Mouse (Mus musculus): ENCODE results near the gene Vps37b. TPM values are rescaled to one million over a fixed set of nuclear protein-coding genes. Genes with fewer than 3 reads are reported as not detected.
A peak's percentile ranks its signal among the peaks of the same experiment; 100 is the strongest.

Vps37b gene
- total RNA-seq (2014; rRNA removed) (52.3 and 75.5 TPM in 2 replicates), polyA plus RNA-seq (2015; fragmentation: Nextera tagmentation; extraction: Ambion mirVana) (54.3 and 56.2 TPM in 2 replicates)

GRCm38 (mm10) chr5:124032001-124032508, at the start of gene Vps37b:
Gene Vps37b (minus strand): TSS chr5:124032270.
- peak within 1 kb of the TSS; percentile 83 for H3K4me2 ChIP-seq (ENCODE audit: low read depth, low read length, poor library complexity, severe bottlenecking)
- peak within 1 kb of the TSS; percentile 93 for H3K9ac ChIP-seq (replicated peaks; ENCODE audit: low read length, poor library complexity, severe bottlenecking)
- no peaks in the 10 kb centered on the region for H3K9me3 ChIP-seq (ENCODE audit: low read length)
- no peaks in the 10 kb centered on the region for H3K36me3 ChIP-seq (ENCODE audit: insufficient read depth, low read length)
- no peak for TF ChIP-seq CTCF (IDR thresholded peaks at IDR 0.05)
- peaks cover 5% of the 10 kb centered on the region for H3K4me1 ChIP-seq (ENCODE audit: insufficient read depth, low read length)
- WGBS: under 1% methylated on average over 52 of the region's 52 CpGs
- peak within 1 kb of the TSS; percentile 90 for H3K4me3 ChIP-seq (ENCODE audit: low read depth, low read length)
- no peaks in the 10 kb centered on the region for H3K27me3 ChIP-seq (ENCODE audit: insufficient read depth, low read length)
- ATAC-seq (ENCODE audit: low FRiP score) (peak; percentile 88), DNase-seq (ENCODE audit: low spot score) (peak; percentile 92)
- H3K27ac ChIP-seq (ENCODE audit: low read depth, low read length): peak within 1 kb of the TSS; percentile 91

GRCm38 (mm10) chr5:124079880-124080279, 47.8 kb upstream of the Vps37b start:
- DNase-seq (ENCODE audit: low spot score) (no peak), ATAC-seq (ENCODE audit: low FRiP score) (no peak)
- 92% methylated on average over 17 of the region's 17 CpGs for WGBS
- Histone ChIP-seq H3K27ac (ENCODE audit: low read depth, low read length) (no peak overlapping the region), H3K4me1 (ENCODE audit: insufficient read depth, low read length) (no peaks in the 10 kb centered on the region), H3K36me3 (ENCODE audit: insufficient read depth, low read length) (peaks cover 29% of the 10 kb centered on the region), H3K4me2 (ENCODE audit: low read depth, low read length, poor library complexity, severe bottlenecking) (no peak overlapping the region), H3K4me3 (ENCODE audit: low read depth, low read length) (no peak overlapping the region), H3K27me3 (ENCODE audit: insufficient read depth, low read length) (no peaks in the 10 kb centered on the region), H3K9ac (replicated peaks; ENCODE audit: low read length, poor library complexity, severe bottlenecking) (no peak overlapping the region), H3K9me3 (ENCODE audit: low read length) (no peaks in the 10 kb centered on the region)
- no peak for TF ChIP-seq CTCF (IDR thresholded peaks at IDR 0.05)

- DNase-seq (ENCODE audit: low spot score): peak; percentile 96
- no peaks in the 10 kb centered on the region for H3K4me1 ChIP-seq (ENCODE audit: insufficient read depth, low read length)
- peak overlapping the region; percentile 64 for H3K27ac ChIP-seq (ENCODE audit: low read depth, low read length)
- peaks cover 27% of the 10 kb centered on the region for H3K36me3 ChIP-seq (ENCODE audit: insufficient read depth, low read length)
- H3K9ac ChIP-seq (replicated peaks; ENCODE audit: low read length, poor library complexity, severe bottlenecking): 0 out of 2 replicates have a peak overlapping the region, but pooled peaks have one; percentile 25
- no peak overlapping the region for H3K4me2 ChIP-seq (ENCODE audit: low read depth, low read length, poor library complexity, severe bottlenecking)
- no peak overlapping the region for H3K4me3 ChIP-seq (ENCODE audit: low read depth, low read length)
- 55% methylated on average over 9 of the region's 9 CpGs for WGBS
- TF ChIP-seq CTCF (IDR thresholded peaks at IDR 0.05): no peak
- H3K27me3 ChIP-seq (ENCODE audit: insufficient read depth, low read length): no peaks in the 10 kb centered on the region
- peak; percentile 78 for ATAC-seq (ENCODE audit: low FRiP score)
- no peaks in the 10 kb centered on the region for H3K9me3 ChIP-seq (ENCODE audit: low read length)
Observed at GRCm38 (mm10) chr5:124078794-124079416, 46.8 kb upstream of the Vps37b start.

- 61% methylated on average over 6 of the region's 6 CpGs for WGBS
- TF ChIP-seq CTCF (IDR thresholded peaks at IDR 0.05): no peak
- Histone ChIP-seq H3K27me3 (ENCODE audit: insufficient read depth, low read length) (no peaks in the 10 kb centered on the region), H3K4me1 (ENCODE audit: insufficient read depth, low read length) (no peaks in the 10 kb centered on the region), H3K9me3 (ENCODE audit: low read length) (no peaks in the 10 kb centered on the region), H3K27ac (ENCODE audit: low read depth, low read length) (no peak overlapping the region), H3K36me3 (ENCODE audit: insufficient read depth, low read length) (peaks cover 20% of the 10 kb centered on the region), H3K9ac (replicated peaks; ENCODE audit: low read length, poor library complexity, severe bottlenecking) (no peak overlapping the region), H3K4me3 (ENCODE audit: low read depth, low read length) (no peak overlapping the region), H3K4me2 (ENCODE audit: low read depth, low read length, poor library complexity, severe bottlenecking) (peak overlapping the region; percentile 1; the same call in 1 of the 2 replicates)
- ATAC-seq (ENCODE audit: low FRiP score) (no peak), DNase-seq (ENCODE audit: low spot score) (no peak)
Observed at GRCm38 (mm10) chr5:124077856-124078460, 45.9 kb upstream of the Vps37b start.

GRCm38 (mm10) chr5:124077241-124077640, 45.2 kb upstream of the Vps37b start:
- Histone ChIP-seq H3K4me1 (ENCODE audit: insufficient read depth, low read length) (no peaks in the 10 kb centered on the region), H3K9ac (replicated peaks; ENCODE audit: low read length, poor library complexity, severe bottlenecking) (no peak overlapping the region), H3K4me2 (ENCODE audit: low read depth, low read length, poor library complexity, severe bottlenecking) (no peak overlapping the region), H3K27ac (ENCODE audit: low read depth, low read length) (no peak overlapping the region), H3K9me3 (ENCODE audit: low read length) (no peaks in the 10 kb centered on the region), H3K36me3 (ENCODE audit: insufficient read depth, low read length) (peaks cover 18% of the 10 kb centered on the region), H3K4me3 (ENCODE audit: low read depth, low read length) (no peak overlapping the region), H3K27me3 (ENCODE audit: insufficient read depth, low read length) (no peaks in the 10 kb centered on the region)
- no peak for ATAC-seq (ENCODE audit: low FRiP score)
- DNase-seq (ENCODE audit: low spot score): no peak
- no peak for TF ChIP-seq CTCF (IDR thresholded peaks at IDR 0.05)
- 88% methylated on average over 13 of the region's 13 CpGs for WGBS

- no peak for ATAC-seq (ENCODE audit: low FRiP score)
- Histone ChIP-seq H3K9me3 (ENCODE audit: low read length) (no peaks in the 10 kb centered on the region), H3K4me3 (ENCODE audit: low read depth, low read length) (no peak overlapping the region), H3K9ac (replicated peaks; ENCODE audit: low read length, poor library complexity, severe bottlenecking) (no peak overlapping the region), H3K27ac (ENCODE audit: low read depth, low read length) (no peak overlapping the region), H3K27me3 (ENCODE audit: insufficient read depth, low read length) (no peaks in the 10 kb centered on the region), H3K4me1 (ENCODE audit: insufficient read depth, low read length) (no peaks in the 10 kb centered on the region), H3K4me2 (ENCODE audit: low read depth, low read length, poor library complexity, severe bottlenecking) (no peak overlapping the region), H3K36me3 (ENCODE audit: insufficient read depth, low read length) (peaks cover 22% of the 10 kb centered on the region)
- WGBS: 57% methylated on average over 9 of the region's 9 CpGs
- no peak for DNase-seq (ENCODE audit: low spot score)
- no peak for TF ChIP-seq CTCF (IDR thresholded peaks at IDR 0.05)
Observed at GRCm38 (mm10) chr5:124076559-124076958, 44.5 kb upstream of the Vps37b start.
